Mouse (Mus musculus): ENCODE data around the gene Gm14412. TPM values are rescaled to one million over a fixed set of nuclear protein-coding genes. Genes with fewer than 3 reads are reported as not detected.
"Not testable (repeated sequence)": the region's sequence is repeated elsewhere in the genome, so short reads cannot be mapped to it uniquely, and the experiment has no call there.

Gm14412 gene
- polyA plus RNA-seq, 1 experiment from 2014 or later: 0.09 TPM

DNA sequence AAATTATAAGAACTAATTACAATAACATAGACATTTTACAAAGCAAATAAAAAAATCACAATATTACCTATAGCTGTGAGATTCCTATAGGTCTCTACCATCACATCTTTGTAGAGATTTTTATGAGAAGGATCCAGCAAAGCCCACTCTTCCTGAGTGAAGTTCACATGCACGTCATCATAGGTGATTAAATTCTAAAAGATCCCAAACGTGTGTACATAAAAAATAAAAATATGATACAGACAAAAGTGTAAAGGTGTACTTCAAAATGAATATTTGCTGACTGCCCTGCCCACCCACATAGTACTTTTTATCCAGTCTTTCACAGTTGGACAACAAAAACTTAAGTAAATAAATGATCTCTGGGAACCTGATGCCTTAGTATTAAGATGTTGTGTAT is 57.2 kb downstream of the Gm14412 start, which contains the start of gene Gm14409:
Gm14409 (minus strand) TSS at position 101 of the 400 bp plus-strand sequence.
- H3K36me3 ChIP-seq (ENCODE audit: control insufficient read depth, insufficient read depth, low read length); H3K27me3 ChIP-seq (replicated peaks; ENCODE audit: control insufficient read depth, insufficient read depth, low read length); H3K4me3 ChIP-seq (ENCODE audit: low read length); ATAC-seq; H3K27ac ChIP-seq (ENCODE audit: low read length); H3K4me2 ChIP-seq (ENCODE audit: low read depth, low read length); H3K9ac ChIP-seq (ENCODE audit: low read depth, low read length); H3K4me1 ChIP-seq (ENCODE audit: control insufficient read depth, insufficient read depth, low read length); H3K9me3 ChIP-seq (ENCODE audit: control insufficient read depth, low read length): not testable (repeated sequence)
- WGBS: no CpG with 5 or more reads among the region's 2 CpGs

Other genes with a start within 250 kb of the Gm14412 start
- 0.38 TPM in 1 of 2 replicates, not detected in the other for gene Gm14401, start 250.0 kb downstream of the Gm14412 start, polyA plus RNA-seq (2015; fragmentation: Nextera tagmentation; extraction: Ambion mirVana)
- gene Gm14410, start 117.9 kb downstream of the Gm14412 start, polyA plus RNA-seq (2015; fragmentation: Nextera tagmentation; extraction: Ambion mirVana): 12.4 and 18.6 TPM in 2 replicates
- not detected in 2 replicates for gene Gm14409, start 57.3 kb downstream of the Gm14412 start, polyA plus RNA-seq (2015; fragmentation: Nextera tagmentation; extraction: Ambion mirVana)
- gene Gm14418, start 74.0 kb upstream of the Gm14412 start, polyA plus RNA-seq (2015; fragmentation: Nextera tagmentation; extraction: Ambion mirVana): 3.6 and 4.7 TPM in 2 replicates
- 11.2 and 12.5 TPM in 2 replicates for gene Zfp970, start 140.4 kb upstream of the Gm14412 start, polyA plus RNA-seq (2015; fragmentation: Nextera tagmentation; extraction: Ambion mirVana)
- gene Gm14403, start 173.9 kb upstream of the Gm14412 start, polyA plus RNA-seq (2015; fragmentation: Nextera tagmentation; extraction: Ambion mirVana): 4.3 and 5.2 TPM in 2 replicates